Mouse (Mus musculus): ENCODE results near the gene Zfp277. TPM values are rescaled to one million over a fixed set of nuclear protein-coding genes. Genes with fewer than 3 reads are reported as not detected.

Gene Zfp277
- total RNA-seq, 4 experiments from 2014 or later: 19.8 to 23.3 (median 20.0) TPM

DNA sequence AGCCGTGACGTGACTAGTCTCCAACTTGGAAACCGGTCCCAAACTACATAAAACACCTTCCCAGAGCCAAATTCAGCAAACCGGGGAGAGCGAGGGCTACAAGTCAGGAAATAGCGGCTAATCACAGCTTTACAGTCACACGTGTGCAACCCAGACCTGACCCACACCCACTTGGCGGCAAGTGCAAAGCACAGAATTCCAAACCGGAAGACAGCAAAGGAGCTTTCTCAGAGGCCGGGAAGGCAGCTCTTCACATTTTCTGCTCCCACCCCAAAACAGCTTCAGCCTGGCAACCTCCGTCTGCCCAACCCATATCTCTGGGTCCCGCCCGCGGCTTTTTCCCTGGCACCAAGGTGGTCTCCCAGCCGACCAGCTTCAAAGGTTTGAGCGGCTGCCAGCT is 496 bp downstream of the Zfp277 start:
- DNase-seq (ENCODE audit: low spot score in 2 of 2): no peak

DNA sequence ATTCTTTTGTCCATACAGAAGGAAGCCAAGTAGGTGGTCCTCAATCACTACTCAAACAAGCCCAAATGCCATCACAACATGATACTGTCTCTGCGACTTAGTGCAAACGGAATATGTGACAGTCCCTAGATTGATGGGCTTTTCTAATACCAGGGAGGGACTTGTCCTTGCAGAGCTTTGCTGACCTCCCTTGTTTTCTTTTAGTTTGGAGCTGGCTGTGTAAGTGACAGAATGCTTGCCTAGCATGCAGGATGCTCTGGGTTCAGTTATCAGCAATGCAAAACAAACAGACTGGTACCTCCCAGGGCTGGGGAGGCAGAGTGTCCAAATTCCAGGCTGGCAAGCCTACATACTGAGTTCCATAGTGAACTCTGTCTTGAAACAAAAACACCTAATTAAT is 7.7 kb downstream of the Zfp277 start:
- no peak for DNase-seq (ENCODE audit: low spot score in 2 of 2)

DNA sequence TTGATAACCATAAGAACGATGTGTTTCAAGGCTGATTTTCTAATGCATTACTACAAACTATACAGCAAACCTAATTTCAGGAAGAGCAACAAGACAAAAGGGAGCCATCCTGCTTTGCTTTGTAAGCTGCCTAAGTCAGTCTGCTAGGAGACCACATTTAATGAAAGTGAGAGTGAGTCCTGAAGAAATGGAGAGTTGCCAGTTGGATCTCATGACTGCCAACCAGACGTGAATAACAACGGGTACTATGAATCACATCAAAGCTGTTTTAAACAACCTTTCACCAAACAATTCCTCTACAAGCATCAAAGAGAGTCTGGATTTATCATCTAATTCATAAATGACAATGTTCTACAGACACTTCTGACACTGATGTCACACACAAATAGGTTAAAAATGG is 11.6 kb downstream of the Zfp277 start:
- no peak for DNase-seq (ENCODE audit: low spot score in 2 of 2)

DNA sequence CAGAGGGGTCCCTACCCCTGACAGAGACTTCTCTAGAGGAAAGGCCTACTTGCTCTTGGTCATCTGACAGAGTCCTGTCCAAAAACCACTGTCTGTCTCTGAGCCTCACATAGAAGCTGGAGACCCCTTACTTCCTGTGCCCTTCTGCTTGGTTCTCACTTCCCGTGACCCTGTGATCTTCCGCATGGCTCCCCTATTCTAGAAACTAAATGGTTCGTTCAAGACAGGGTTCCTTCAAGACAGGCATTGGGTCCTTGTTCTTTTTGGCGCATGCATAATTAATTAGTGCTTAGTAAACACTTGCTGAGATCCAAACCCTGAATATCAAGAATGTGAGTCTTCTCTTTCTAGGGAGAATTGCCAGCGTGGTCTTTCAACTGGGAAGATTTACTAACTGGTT is 14.6 kb downstream of the Zfp277 start:
- DNase-seq (ENCODE audit: low spot score in 2 of 2): no peak

DNA sequence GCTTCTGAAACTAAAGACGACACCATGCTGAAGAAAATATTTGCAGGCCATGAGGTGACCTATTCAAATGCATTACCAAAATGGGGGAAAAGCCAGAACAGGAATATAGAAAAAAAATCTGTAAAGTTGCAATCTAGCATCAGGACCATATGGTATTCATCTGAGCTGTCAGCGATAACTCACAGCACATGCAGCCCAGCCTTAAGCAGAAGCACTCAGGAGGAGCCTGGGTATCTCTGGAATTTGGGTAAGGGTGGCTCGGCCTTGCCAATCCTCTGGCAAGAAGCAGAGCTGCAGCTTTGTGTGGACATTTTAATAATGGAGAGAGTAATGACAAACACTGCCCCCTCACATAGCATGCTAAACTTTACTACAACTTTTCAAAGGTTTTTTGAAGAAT is 15.7 kb downstream of the Zfp277 start:
- no peak for DNase-seq (ENCODE audit: low spot score in 2 of 2)

DNA sequence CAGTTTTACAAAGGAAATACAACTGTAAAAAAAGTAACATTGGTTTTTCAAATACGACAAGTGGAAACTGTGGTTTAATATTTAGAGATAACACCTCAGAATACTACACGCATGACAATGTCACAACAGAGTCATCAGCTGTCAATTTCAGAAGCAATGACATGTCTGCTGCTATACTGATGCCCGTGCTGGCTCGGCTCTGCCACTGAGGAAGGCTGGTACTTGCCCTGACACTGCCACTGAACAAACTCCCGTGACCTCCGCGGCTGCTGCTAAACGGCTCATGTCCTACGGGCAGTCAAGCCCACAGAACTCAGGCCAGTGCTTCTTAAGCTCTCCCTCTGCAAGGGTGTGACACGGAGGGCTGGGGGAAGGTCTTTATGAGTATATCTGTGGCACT is 18.1 kb downstream of the Zfp277 start:
- DNase-seq (ENCODE audit: low spot score in 2 of 2): no peak

DNA sequence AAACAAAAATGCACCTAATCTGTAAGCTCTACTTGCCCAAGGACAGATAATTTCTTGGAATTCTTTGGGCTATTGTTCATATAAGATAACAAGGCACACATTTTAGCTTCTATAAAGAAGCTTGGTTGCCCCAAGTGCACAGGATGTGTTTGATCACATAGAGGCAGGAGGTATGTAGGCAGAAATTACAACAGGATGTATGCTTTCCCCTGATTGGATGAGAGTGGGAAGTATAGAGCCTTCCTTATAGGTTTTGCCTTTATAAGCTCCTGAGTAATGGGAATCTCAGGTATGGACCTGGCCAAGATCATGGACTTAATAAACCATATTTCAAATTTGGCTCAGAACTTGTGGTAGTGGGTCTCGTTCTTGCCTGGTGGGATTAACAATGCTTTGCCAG is 20.7 kb downstream of the Zfp277 start:
- DNase-seq (ENCODE audit: low spot score in 2 of 2): no peak

DNA sequence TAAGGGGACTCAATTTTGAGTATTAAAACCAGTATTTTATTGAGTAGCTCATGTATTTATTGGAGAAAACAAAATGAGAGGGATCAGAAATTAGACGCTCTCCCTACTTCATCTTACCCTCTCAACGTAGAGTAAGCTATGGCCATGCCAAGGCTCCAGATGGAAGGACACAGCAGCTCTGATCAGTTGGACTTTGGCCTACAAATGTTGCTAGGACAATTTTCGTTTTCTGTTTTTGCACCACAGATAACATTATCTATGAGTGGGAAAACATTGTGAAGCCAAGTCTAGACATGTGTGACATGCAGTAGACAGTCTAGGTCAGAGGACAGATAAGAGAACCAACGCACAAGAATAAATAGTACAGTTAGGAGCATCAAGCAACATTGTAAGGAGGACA is 28.4 kb downstream of the Zfp277 start:
- no peak for DNase-seq (ENCODE audit: low spot score in 2 of 2)

DNA sequence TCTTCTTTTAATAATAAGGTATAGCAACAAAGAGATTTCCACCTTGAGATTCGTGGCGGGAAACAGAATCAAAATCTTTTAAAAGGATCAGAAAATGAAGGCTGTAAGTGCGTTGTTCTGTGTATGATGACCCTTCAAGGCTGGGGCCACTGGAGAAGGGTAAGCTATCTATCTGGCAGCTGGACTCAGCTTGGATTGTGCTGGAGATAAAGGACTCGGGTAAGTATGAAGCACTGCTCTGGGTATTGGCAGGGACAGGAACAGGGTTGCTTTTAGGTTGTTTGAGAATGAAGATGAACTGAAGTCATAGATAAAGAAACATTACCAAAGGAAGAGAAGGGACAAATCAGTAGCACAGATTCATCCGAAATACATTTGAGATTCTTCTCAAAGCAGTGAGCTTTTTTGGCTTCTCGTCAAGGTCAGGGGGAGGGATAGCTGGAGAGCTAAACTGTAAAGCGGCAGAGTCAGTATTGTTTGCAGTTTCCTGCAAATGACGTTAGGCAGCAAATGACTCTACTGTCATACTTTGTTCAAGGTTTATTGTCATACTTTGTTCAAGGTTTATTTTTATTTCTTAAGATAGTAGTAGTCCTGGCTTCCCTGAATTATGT is 30.3 kb downstream of the Zfp277 start:
- DNase-seq (ENCODE audit: low spot score in 2 of 2): no peak

DNA sequence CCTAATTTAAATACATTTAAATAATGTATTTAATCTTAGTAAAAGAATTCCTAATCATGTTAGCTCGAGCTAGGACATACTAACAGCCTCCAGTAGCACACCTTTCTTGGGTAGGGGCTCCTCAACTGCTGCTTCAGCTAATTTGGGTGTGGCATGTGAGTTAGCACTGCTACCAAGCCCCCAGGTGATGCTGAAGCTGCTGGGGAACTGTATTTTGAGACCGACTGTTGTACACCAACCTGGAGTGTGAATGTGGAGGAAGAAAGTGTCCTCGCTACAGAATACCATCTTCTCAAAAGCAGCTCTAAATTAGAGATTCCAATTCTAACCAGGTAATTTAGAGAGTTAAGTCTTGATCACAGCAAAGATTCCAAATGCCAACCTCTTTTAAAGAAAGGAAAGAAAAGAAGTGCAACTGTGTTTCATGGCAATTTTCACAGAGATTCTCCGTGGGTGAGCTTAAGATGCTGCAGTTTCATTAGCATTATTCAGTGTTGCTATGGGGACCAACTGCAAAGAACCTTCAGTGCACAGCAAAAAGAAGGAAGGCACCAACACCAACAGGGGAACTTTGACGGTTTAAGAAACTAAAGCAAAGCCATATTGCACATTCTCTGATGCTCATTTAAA is 30.9 kb downstream of the Zfp277 start:
- peak in 1 of 2 experiments; percentile 35 for DNase-seq (ENCODE audit: low spot score in 2 of 2)

DNA sequence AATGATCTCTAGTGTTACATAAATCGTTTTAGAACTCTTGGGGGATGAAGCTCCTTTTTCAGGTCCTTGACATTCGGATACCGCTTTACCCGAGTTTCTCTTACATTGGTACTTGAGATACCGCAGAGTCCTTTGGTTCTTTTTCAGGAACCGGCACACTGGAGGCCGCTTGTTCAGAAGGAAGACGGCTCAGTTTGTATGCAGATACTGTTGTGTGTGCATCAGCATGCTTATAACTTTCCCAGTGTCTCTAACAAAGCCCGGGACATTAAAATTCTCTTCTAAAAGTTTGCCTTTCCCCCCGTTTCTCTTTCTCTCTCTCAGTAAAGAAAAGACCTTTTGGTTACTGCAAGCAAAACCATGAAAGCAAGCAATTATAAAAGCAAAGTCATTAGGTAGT is 45.9 kb downstream of the Zfp277 start:
- DNase-seq (ENCODE audit: low spot score in 2 of 2): no peak

DNA sequence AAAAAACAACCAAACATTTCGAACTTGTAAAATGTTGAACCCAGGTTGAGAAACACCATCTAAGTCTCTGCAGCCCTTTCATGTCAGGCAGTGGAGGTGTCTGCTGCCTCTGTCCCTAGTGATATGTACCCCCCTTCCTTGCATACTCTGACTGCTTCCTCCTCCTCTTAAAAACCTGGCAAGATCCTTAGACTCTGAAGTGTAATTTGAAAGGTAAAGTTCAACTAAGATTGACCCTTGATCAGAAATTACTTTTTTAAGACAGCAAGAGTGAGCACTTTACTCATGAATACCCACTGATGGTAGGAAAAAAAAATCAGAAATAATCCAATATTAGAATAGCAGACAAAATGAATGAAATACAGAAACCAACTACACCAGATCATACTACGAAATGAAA is 46.3 kb downstream of the Zfp277 start:
- no peak for DNase-seq (ENCODE audit: low spot score in 2 of 2)

DNA sequence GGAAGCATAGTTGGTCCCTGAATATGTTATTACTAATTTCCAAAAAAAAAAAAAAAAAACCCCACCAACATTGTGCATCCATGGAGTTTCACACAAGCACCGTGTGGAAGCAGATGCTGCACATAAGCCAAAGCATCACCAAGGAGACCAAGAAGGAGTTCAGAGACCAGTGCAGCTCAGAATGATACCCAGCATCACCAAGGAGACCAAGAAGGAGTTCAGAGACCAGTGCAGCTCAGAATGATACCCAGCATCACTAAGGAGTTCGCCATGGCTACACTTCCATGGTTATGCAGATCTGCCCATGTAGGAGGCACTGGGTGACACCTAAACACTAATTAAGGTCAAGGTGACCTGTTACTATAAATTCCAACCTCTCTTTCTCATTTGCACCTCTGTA is 46.8 kb downstream of the Zfp277 start:
- no peak for DNase-seq (ENCODE audit: low spot score in 2 of 2)

DNA sequence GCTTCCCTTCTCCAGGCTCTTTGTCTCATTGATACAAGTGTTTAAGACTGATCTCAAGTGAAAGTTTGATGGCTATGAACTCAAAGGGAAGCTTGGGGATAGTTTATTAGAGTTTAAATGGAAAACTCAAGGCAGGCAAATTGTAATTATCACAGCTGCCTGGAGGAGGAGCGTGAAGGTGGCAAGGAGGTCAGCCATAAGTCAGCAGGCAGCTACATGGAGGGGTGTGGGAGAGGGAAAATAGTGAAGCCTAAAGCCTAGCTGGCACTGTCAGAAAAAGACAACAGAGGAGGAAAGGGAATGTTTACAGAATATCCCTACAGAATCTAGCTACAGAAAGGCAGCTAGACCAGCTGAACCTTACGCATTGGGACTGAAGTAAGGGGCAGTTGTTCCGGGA is 52.8 kb downstream of the Zfp277 start:
- DNase-seq (ENCODE audit: low spot score in 2 of 2): no peak

DNA sequence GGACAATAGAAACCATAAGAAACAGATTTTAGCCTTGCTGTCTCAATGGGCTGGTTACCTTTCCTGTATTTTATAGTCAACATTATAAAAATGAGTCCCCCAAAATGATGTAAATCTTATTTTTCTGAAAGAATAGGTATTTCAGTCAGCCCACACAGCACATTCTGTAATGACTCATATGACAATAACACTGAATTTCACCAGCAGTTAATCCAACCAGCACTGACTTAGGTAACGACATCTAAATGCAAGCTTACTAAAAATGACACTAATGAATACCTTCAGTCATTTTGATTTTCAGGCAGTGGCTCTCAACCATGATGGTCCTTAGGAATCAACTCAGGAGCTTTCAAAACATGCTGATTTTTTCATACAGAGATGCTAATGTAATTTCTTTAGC is 54.4 kb downstream of the Zfp277 start:
- no peak for DNase-seq (ENCODE audit: low spot score in 2 of 2)

DNA sequence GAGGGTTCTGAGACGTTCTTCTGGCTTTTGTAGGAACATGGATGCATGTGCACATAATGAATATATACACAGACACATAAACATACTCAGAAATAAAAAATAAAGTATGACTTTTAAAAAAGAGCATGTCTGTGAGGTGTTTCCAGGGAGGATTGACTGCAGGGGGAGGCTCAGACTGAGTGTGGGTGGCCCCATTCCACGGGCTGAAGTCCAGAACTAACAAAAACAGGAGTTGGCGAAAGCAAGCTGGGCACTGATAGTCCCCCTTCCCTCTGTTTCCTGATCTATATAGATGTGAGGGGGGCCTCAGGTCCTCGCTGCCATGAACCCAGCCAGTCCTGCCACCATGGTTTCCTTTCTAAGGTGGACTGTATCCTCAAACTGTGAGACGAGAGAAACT is 57.9 kb downstream of the Zfp277 start:
- no peak for DNase-seq (ENCODE audit: low spot score in 2 of 2)

DNA sequence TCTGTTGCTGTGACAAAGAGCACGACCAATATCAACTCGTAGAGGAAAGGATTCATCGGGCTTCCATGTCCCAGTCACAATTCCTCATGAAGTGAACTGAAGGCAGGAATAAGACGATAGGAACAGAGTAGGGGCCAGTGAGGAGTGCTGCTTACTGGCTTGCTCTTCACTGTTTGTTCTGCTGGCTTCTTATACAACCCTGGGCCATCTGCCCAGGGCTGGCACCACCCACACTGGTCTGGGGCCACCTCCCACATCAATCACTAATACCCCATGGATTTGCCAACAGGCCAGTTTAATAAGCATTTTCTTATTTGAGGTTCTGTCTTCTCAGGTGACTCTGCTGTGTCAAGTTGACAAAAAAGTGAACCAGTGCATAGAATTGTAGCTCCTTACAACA is 60.4 kb downstream of the Zfp277 start:
- no peak for DNase-seq (ENCODE audit: low spot score in 2 of 2)

DNA sequence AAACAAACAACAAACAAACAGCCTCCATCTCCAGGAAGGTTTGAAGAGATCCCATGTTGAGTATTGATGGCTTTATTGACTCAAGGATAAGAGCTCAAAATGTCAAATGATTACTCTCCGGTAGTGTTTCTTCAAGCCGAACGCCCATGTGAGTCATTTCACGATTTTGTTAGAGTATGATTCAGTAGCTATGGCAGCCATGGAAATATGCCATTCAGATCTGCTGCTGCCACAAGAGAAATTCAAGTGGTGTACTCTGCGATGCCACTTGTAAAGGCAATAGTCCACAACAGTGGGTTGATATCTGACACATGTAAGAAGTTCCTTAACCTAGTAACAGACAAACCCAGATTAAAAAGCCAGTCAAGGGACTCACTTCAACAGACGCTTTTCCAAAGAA is 62.0 kb downstream of the Zfp277 start:
- DNase-seq (ENCODE audit: low spot score in 2 of 2): no peak

DNA sequence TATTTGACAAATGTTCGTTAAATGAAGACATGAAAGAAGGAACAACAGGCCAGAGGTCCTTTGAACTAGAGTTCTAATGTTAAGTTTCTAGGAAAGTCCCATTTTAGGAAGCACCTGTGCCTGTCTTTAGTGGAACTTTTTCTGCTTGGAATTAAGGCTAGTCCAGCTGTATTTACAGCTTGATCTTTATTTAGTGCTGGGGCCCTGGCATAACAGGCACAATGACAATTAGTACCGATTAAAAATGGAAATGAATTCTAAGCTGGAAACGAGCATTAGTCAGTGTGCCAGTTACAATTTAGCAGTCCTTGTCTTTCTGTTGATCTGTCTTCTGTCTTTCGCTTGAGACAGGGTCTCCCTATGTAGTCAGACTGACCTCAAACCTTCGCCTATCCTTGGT is 63.2 kb downstream of the Zfp277 start:
- no peak for DNase-seq (ENCODE audit: low spot score in 2 of 2)

DNA sequence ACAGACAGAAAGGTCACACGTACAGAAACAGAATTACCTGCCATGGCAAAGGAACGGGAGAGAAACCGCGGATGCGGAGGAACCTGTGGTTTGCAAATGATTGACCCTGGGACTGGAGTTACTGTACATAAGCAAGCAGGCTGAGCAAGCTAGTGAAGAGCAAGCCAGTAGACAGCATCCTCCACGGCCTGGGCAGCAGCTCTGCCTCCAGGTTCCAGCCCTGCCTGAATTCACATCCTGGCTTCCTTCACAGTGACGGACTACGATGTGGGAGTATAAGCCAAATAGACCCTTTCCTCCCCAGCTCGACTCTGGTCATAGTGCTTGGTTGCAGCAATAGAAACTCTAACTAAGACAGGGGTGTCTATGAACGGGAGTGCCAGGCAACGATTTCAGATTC is 63.9 kb downstream of the Zfp277 start:
- no peak for DNase-seq (ENCODE audit: low spot score in 2 of 2)

DNA sequence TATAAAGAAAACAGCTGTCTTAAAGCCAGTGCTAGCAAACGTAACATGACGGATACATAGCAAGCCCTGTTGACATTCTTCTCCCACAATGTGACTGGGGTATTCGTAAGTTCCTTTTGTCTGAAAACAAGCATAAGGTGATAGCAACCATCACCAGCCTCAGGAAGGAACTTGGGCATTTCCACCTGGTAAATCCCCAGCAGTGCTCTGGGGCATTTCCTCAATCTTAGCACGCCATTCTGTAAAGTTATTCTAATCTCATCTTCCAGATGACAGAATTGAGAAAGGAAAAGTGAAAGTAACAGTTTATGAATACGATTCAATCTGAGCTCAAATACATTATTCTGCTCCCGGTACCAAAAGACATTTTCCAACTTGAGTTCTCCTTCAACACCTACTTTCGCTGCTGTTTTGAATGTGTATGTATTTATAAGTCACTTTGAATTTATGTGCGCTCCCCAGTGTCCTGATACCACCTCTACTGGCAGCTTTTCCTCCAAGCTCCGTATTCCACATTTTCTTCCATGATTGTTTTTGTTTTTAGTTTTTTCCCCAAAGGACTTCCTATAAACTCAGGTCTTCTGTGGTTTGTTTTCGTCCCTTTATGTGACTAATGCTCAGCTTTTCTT is 64.4 kb downstream of the Zfp277 start:
- no peak for DNase-seq (ENCODE audit: low spot score in 2 of 2)

DNA sequence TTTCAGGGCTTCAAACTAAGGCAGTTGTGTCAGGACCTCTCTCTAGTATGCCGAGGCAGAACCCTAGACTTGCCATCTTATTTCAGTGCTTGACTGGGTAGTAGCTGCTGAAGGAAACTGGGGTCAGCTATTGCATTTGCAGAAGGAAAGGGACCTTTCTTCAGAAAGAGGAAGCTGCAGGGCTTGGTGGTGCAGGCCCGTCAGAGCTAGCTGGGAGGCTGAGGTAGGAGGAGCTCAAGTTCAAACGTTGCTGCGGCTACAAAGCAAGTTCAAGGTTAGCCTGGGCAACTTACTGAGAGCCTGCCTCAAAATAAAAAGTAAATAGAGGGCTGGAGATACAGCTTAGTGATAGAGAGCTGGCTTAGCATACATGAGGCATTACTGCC is 66.2 kb downstream of the Zfp277 start:
- no peak for DNase-seq (ENCODE audit: low spot score in 2 of 2)
